Mouse (Mus musculus): ENCODE results near the gene Grin2b. TPM values are rescaled to one million over a fixed set of nuclear protein-coding genes. Genes with fewer than 3 reads are reported as not detected.

Gene Grin2b
- polyA plus RNA-seq, 1 experiment from 2014 or later = 0.31 TPM

DNA sequence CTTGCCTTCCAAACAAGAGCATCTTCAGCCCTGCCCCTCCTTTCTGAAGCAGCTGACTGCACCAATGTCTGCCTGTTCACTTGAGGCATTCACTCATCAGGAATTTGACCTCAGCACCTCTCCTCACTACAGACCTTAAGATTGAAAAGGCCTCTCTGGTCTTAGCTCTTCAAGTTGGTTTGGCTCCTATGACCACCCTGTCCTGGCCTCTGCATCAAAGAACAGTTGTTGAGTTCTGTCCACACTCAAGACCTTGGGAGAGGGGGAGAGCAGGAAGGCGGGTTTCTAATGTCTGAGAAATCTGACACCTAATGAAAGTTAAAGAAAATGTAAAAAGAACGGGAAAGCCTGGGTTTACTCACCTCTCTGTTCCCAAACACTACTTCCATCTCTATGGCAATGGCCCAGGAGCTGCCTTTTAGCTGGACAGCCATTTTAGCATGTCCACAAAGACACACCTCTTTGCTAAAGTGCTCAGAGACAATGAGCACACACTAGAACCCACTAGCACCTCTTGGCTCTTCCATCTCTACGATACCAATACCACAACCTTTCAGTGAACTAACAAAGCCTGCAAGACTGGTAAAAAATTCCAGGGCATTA lies 202.5 kb downstream of the Grin2b start:
- Histone ChIP-seq H3K36me3 (replicated peaks) (no peaks in the 10 kb centered on the region), H3K4me3 (no peak overlapping the region), H3K27me3 (ENCODE audit: poor library complexity, severe bottlenecking) (no peaks in the 10 kb centered on the region), H3K9me3 (no peaks in the 10 kb centered on the region), H3K4me1 (peaks cover 3% of the 10 kb centered on the region), H3K27ac (no peak overlapping the region)
- DNase-seq (ENCODE audit: extremely low spot score, low spot score) = no peak
- 76% methylated on average over 3 of the region's 3 CpGs for WGBS

DNA sequence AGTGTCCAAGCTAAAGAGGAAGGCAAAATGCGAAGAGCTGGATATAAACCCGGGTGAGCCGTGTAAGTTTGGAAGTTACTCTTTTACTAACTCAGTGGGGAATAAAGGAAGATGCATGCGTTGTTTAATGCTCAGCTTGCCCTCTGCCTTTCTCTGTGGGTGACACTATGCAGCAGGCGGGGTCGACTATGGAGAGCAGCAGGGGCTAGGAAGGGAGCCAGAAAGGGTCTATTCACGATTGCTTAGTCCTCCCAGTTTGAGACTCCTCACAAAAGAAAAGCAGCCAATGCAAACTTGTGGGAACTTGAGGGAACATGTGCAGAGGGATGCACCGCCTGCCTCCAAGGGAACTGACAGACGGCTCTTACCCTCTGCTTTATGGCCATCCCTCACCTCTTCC lies 211.5 kb downstream of the Grin2b start:
- H3K36me3 ChIP-seq (replicated peaks) = no peaks in the 10 kb centered on the region
- no peak for DNase-seq (ENCODE audit: extremely low spot score, low spot score)
- H3K27me3 ChIP-seq (ENCODE audit: poor library complexity, severe bottlenecking) = no peaks in the 10 kb centered on the region
- H3K9me3 ChIP-seq = no peaks in the 10 kb centered on the region
- 36% methylated on average over 9 of the region's 9 CpGs for WGBS
- no peak overlapping the region for H3K27ac ChIP-seq
- H3K4me1 ChIP-seq = peaks cover 7% of the 10 kb centered on the region
- no peak overlapping the region for H3K4me3 ChIP-seq

DNA sequence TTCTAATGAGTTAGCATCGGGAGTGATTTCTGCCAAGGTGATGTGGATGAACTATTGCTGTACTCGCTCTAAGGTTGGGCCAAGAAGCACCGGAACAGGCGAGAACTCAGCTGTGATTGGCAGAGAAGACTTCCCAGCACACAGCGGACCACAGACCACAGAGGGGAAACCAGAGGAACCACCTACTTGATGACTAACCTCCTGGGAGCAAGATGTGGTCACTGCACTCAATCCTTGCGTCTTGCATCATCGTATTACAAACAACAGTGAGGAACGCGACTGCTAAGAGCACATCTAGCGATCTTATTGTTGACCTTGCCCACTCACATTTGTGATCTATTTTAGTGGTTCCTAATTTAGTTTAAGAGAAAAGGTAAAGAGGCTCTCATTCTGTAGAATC lies 213.7 kb downstream of the Grin2b start:
- no peak overlapping the region for H3K4me3 ChIP-seq
- WGBS = 92% methylated on average over 10 of the region's 10 CpGs
- no peaks in the 10 kb centered on the region for H3K27me3 ChIP-seq (ENCODE audit: poor library complexity, severe bottlenecking)
- H3K36me3 ChIP-seq (replicated peaks) = no peaks in the 10 kb centered on the region
- H3K27ac ChIP-seq = no peak overlapping the region
- H3K4me1 ChIP-seq = peaks cover 7% of the 10 kb centered on the region
- H3K9me3 ChIP-seq = no peaks in the 10 kb centered on the region
- DNase-seq (ENCODE audit: extremely low spot score, low spot score) = no peak

DNA sequence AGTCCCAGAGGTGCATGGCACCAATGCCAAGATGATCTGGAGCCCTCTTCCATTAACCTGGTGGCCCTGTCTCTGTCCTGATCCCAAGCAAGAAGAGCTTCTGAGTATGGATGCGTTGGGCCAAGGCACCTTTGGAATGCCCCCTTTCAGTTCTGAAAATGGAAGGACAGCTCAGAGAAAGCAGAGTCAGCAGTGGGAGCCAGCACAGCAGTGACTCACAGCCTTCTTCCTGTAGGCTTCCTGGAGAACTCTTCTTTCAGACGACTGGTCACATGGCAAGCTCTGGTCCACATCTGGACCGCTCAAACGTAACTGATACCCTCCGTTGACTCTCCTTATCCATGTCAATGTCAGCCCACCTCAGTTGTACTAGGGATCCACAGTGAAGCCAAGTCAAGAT lies 221.6 kb downstream of the Grin2b start:
- H3K4me3 ChIP-seq = no peak overlapping the region
- no peak for DNase-seq (ENCODE audit: extremely low spot score, low spot score)
- H3K27ac ChIP-seq = no peak overlapping the region
- H3K4me1 ChIP-seq = no peaks in the 10 kb centered on the region
- H3K36me3 ChIP-seq (replicated peaks) = no peaks in the 10 kb centered on the region
- H3K9me3 ChIP-seq = no peaks in the 10 kb centered on the region
- no peaks in the 10 kb centered on the region for H3K27me3 ChIP-seq (ENCODE audit: poor library complexity, severe bottlenecking)
- WGBS = 86% methylated on average over 5 of the region's 5 CpGs

DNA sequence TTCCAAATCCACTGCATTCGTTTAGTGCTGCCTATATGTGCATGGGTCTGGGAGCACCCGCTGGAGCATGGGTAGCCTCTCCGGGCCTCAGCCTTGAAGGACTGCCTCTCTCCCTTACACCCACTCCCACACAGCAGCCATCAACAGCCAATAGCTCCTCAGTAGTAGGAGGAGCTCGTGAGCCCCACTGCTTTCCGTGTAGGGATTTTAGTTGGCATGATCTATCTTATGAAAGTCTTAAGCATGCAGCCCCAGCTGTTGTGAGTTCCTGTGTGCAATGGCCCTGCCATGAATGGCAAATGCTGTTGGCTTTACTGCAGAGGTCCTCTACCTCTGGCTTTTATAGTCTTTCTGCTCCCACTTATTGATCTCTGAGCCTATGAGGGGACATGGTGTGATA lies 227.8 kb downstream of the Grin2b start:
- H3K9me3 ChIP-seq = no peaks in the 10 kb centered on the region
- H3K36me3 ChIP-seq (replicated peaks) = no peaks in the 10 kb centered on the region
- DNase-seq (ENCODE audit: extremely low spot score, low spot score) = no peak
- no peaks in the 10 kb centered on the region for H3K4me1 ChIP-seq
- 86% methylated on average over 5 of the region's 5 CpGs for WGBS
- H3K27me3 ChIP-seq (ENCODE audit: poor library complexity, severe bottlenecking) = no peaks in the 10 kb centered on the region
- H3K4me3 ChIP-seq = no peak overlapping the region
- no peak overlapping the region for H3K27ac ChIP-seq

DNA sequence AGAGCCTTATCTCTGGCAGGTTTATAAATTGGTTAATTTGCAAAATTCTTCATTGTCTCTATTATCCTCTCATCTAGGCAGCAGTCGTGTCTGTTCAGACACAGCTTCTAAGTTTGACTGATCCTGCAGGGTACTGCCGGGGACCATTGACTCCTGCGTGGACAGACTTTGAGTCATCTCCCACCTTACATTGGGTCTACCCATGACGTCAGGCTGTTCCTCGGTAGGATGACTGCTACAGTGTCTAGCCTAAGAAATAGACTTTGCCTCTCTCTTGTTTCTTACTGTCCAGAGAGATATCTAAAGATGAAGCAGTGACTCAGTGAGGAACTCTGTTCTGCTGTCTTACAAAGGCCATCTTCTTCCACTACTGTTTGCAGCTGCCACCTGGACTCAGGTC lies 229.0 kb downstream of the Grin2b start:
- no peak for DNase-seq (ENCODE audit: extremely low spot score, low spot score)
- no peaks in the 10 kb centered on the region for H3K36me3 ChIP-seq (replicated peaks)
- WGBS = 88% methylated on average over 5 of the region's 5 CpGs
- H3K4me3 ChIP-seq = no peak overlapping the region
- no peaks in the 10 kb centered on the region for H3K9me3 ChIP-seq
- no peak overlapping the region for H3K27ac ChIP-seq
- H3K27me3 ChIP-seq (ENCODE audit: poor library complexity, severe bottlenecking) = no peaks in the 10 kb centered on the region
- H3K4me1 ChIP-seq = no peaks in the 10 kb centered on the region

DNA sequence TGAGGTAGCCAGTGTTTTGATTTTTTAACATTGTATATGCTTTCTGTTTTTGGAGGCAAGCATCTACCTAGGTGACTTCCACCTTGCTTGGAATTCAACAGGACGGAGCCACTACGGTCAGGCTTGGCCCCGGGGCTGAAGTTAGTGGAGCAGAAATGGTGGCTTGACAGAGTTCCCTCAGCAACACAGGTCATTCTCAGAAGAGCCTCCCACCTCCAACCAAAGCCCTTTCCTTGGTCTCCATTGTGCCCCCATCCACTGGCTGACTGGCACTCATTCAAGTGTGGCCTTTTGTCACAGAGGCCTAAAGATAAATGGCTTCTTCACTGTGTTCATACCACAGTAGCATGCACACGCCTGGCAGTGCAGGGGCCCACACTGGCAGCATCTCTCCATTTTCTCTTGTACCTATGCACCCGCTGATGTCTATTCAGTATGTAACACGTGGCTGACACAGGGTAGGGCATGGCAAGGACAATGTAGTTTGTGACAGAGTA lies 230.1 kb downstream of the Grin2b start:
- H3K27ac ChIP-seq = no peak overlapping the region
- WGBS = 87% methylated on average over 6 of the region's 6 CpGs
- H3K4me1 ChIP-seq = no peaks in the 10 kb centered on the region
- H3K9me3 ChIP-seq = no peaks in the 10 kb centered on the region
- DNase-seq (ENCODE audit: extremely low spot score, low spot score) = no peak
- H3K27me3 ChIP-seq (ENCODE audit: poor library complexity, severe bottlenecking) = no peaks in the 10 kb centered on the region
- H3K4me3 ChIP-seq = no peak overlapping the region
- no peaks in the 10 kb centered on the region for H3K36me3 ChIP-seq (replicated peaks)

DNA sequence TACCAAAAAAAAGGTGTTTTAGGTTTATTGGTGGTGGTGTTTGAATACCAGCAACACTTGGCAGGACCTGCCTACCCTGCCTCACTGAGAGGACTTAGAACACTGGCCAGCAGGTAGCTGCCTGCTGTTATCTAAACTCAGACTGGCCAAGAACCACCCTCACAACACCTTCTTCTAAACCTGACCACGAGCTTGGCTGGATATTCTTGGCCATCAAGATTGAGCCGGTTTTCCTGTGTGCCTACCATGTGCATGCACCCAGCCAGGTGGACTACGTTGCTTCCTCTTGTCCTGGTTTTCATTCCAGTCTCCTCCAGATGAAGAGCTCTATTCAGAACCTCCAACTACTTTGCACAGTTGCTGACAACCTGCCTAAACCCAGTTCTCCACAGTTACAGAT lies 240.4 kb downstream of the Grin2b start:
- no peaks in the 10 kb centered on the region for H3K4me1 ChIP-seq
- no peaks in the 10 kb centered on the region for H3K27me3 ChIP-seq (ENCODE audit: poor library complexity, severe bottlenecking)
- H3K36me3 ChIP-seq (replicated peaks) = no peaks in the 10 kb centered on the region
- DNase-seq (ENCODE audit: extremely low spot score, low spot score) = no peak
- H3K9me3 ChIP-seq = no peaks in the 10 kb centered on the region
- no peak overlapping the region for H3K27ac ChIP-seq
- WGBS = 83% methylated on average over 3 of the region's 3 CpGs
- no peak overlapping the region for H3K4me3 ChIP-seq

DNA sequence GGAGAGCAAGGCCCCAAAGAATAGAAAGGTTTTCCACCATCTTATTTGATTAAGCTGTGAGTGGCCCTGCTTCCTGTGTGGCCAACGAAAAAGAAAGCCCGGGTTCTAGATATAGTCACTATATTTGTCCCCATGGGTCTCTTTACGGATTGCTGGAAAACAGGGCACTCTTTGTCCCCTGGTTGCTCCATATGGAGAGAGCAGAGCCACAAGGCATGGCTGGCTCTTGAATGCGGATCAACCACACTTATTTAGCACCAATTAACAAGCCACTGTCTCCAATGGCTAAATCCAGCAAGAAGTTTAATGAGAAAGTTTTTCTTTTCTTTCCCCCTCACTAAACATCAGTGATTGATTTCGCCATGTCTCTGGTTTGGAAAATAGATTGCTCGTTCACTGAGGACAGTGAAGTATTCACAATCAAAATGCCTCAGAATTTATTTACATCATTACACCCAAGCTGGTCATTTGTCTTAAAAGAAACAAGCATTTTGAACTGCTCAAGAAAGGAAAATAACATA lies 240.9 kb downstream of the Grin2b start:
- Histone ChIP-seq H3K27me3 (ENCODE audit: poor library complexity, severe bottlenecking) (no peaks in the 10 kb centered on the region), H3K4me1 (no peaks in the 10 kb centered on the region)
- 70% methylated on average over 6 of the region's 6 CpGs for WGBS

DNA sequence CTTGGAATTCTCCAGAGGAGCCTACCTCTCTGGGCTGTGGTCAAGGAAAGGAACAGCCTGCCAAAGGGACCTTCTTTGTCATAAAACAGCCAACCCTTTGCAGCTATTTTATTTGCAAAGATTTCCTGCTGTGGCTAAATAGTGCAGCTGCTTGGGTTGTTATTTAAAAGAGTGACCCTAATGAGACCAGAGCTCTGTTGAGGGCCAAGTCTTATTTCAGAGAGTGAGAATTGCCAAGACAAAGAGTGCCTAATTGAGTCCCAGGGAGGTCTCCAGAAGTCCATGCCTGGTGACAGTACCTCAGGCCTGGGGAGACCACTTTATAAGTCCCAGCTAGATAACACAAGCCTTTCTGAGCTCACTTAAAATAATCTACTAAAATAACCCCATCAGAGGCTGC lies 255.6 kb downstream of the Grin2b start:
- Histone ChIP-seq H3K4me1 (peaks cover 29% of the 10 kb centered on the region), H3K27ac (no peak overlapping the region)

More for the DNA sequence above, 240.9 kb downstream of the Grin2b start:
- Histone ChIP-seq H3K4me3 (no peak overlapping the region), H3K27ac (no peak overlapping the region), H3K36me3 (replicated peaks) (no peaks in the 10 kb centered on the region), H3K9me3 (no peaks in the 10 kb centered on the region)
- no peak for DNase-seq (ENCODE audit: extremely low spot score, low spot score)

DNA sequence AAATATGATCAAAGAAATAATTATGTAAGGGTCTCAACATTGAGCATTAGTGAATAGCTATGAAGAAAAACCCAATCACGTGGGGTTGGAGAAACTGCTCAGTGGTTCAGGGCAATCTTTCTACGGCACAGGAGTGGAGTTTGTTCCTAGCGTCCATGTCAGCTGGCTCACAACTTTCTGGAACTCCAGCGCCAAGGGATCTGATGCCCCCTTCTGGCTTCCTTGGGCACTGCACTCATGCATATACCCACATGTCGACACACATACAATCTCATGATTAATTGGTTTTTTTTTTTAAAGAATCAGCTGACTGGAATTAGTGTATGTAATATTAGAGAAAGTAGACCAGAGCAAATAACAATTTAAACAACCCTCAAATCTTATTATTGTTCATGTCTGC lies 258.7 kb downstream of the Grin2b start:
- H3K4me3 ChIP-seq = no peak overlapping the region
- no peaks in the 10 kb centered on the region for H3K36me3 ChIP-seq (replicated peaks)
- no peaks in the 10 kb centered on the region for H3K27me3 ChIP-seq (ENCODE audit: poor library complexity, severe bottlenecking)
- no peak overlapping the region for H3K27ac ChIP-seq
- WGBS = 90% methylated on average over 5 of the region's 5 CpGs
- peaks cover 23% of the 10 kb centered on the region for H3K4me1 ChIP-seq
- no peaks in the 10 kb centered on the region for H3K9me3 ChIP-seq
- no peak for DNase-seq (ENCODE audit: extremely low spot score, low spot score)

More for the DNA sequence above, 255.6 kb downstream of the Grin2b start:
- no peak overlapping the region for H3K4me3 ChIP-seq
- no peaks in the 10 kb centered on the region for H3K27me3 ChIP-seq (ENCODE audit: poor library complexity, severe bottlenecking)
- no peaks in the 10 kb centered on the region for H3K36me3 ChIP-seq (replicated peaks)
- DNase-seq (ENCODE audit: extremely low spot score, low spot score) = no peak
- H3K9me3 ChIP-seq = no peaks in the 10 kb centered on the region

DNA sequence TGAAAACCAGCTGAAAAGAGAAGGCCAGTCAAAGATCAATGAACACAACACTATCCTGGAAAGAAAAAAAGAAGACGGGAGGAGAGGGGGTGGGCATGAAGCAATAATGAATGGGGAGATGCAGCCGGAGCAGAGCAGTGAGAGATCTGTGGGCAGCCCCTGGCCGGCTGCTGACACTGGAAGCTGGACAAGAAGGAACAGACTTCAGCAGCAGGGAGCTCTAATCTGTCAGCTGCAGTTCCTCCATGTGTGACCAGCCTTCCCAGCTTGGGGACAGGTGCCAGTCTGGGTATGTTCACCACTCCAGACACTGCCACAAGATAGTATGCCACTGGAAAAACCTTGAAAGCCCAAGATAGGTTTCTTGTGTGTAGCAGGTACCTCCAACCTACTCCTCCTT lies 261.2 kb downstream of the Grin2b start:
- Histone ChIP-seq H3K27ac (no peak overlapping the region), H3K27me3 (ENCODE audit: poor library complexity, severe bottlenecking) (no peaks in the 10 kb centered on the region), H3K4me1 (peaks cover 13% of the 10 kb centered on the region), H3K9me3 (no peaks in the 10 kb centered on the region), H3K36me3 (replicated peaks) (no peaks in the 10 kb centered on the region), H3K4me3 (no peak overlapping the region)
- no peak for DNase-seq (ENCODE audit: extremely low spot score, low spot score)
- WGBS = 68% methylated on average over 3 of the region's 3 CpGs

DNA sequence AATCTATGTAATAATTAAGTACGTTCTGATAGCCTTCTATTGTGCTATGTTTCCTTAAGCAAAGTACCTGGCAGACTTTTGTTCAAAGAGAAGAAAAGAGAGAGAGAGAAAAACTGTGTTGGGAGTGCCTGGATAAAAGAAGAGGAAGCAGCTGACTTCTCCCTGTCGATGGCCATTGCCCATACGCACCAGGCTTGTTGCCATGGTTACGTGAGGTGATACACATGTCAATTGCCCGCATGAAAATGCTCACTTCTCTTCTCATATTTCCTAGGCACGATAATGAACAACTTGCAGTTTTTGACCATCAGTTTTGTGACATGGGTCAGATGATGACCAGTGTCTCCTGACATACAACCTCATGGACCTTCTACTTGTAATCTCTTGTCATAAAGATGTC lies 262.2 kb downstream of the Grin2b start:
- no peak for DNase-seq (ENCODE audit: extremely low spot score, low spot score)
- no peaks in the 10 kb centered on the region for H3K36me3 ChIP-seq (replicated peaks)
- WGBS = 87% methylated on average over 6 of the region's 6 CpGs
- no peak overlapping the region for H3K4me3 ChIP-seq
- peaks cover 13% of the 10 kb centered on the region for H3K4me1 ChIP-seq
- H3K9me3 ChIP-seq = no peaks in the 10 kb centered on the region
- H3K27ac ChIP-seq = no peak overlapping the region
- no peaks in the 10 kb centered on the region for H3K27me3 ChIP-seq (ENCODE audit: poor library complexity, severe bottlenecking)

Data from forebrain, embryonic 10.5 days (tissue).